Mouse (Mus musculus) bone marrow macrophage, adult 2 months (primary cell): Measurements from ENCODE around the gene Mafg.

Source experiments
- CTCF ChIP-seq: IDR thresholded peaks from 2 replicates; pipeline ENCODE4 v1.5.1; 2012; ENCODE audit warnings: low read depth, mild to moderate bottlenecking, low read length, moderate library complexity
- POLR2A ChIP-seq: IDR thresholded peaks from 2 replicates; pipeline ENCODE4 v1.6.1; 2012; ENCODE audit warnings: mild to moderate bottlenecking, low read depth, low read length, borderline replicate concordance

DNA sequence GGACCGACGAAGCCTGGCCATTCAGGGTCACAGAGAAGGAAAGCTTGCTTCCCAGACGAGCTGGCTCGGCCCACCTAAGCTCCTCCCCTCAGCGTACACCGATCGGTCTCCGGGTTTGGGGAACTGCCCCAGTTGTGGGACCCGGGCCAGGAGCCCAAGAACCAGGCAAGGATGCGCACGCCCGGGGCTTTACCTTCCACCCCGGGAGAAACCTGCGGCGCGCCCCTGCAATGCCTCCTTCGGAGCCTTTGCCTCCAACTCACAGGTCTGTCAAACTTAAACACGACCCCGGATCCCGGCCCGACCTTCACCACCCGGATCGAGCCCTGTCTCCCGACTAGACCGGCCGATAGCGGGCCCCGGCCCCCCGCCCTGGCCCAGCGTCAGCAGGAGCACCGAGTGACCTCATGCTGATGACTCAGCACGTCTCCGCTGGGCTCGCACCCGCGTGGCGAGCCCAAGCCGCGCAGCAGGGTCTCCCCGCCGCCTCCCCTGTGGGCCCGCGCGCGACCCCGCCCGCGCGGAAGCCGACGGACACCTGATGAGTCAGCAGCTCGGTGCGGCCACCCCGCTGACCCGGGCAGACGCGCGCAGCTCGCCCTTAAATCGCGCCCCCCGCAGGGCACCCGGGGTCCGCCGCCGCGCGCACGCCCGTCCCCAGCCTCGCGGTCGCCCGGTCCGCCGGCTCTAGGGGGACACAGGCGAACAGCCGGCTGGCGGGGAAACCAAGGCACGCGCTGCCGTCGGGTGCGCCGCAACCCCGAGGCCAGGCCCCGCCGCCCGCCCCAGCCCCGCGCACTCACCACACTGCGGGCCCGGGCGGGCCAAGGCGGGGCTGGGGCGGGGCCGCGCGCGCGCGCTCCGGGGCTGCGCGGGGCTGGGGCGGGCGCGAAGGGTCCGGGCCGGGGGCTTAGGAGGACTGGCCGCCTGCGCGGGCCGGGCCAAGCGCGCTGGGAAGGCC, 561 bp downstream of the Mafg start:
- TF ChIP-seq CTCF (no peak), POLR2A (no peak)
